Mouse (Mus musculus): ENCODE results near the gene Tas2r131.
"Not testable (repeated sequence)": the region's sequence is repeated elsewhere in the genome, so short reads cannot be mapped to it uniquely, and the experiment has no call there.

The Tas2r131 gene

DNA sequence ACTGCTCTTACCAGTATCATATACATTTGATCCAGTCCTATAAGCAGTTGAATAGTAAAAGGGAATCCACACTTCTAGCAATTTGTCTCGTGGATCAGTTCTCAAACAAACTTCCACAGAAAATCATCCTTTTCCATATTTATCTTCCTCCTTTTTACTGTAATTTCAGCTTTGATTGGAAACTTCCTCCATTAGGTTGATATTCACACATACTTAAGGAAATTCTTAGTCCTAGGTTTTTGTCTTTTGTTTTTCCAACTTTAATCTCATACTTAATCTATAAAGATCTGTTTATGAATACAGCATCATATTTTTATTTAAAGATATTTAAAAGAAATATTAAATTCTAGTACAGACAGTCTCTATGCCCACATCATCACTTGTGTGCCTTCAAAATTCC, at the start of gene Tas2r131:
TSS of gene Tas2r131 (minus strand) at position 101 of the 400 bp plus-strand sequence.
- no peak for DNase-seq (ENCODE audit: low read depth, low spot score)

DNA sequence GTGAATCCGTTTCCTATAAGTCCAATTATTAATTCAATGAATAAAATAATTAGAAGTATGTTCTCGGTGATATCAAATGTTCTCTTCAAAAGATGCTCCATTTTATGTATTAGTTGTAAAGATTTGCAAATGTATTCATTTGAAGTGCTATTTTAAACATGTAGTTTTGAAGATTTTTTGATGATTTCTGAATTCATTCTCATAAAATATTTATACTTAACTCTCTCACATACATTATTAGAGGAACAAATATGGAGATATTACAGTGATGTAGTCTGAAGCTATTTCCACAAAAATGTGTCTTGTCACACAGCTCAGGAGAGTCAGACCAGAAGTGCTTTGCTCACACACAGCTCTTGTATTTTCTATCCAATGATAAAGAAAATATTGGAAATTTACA, 23.1 kb upstream of the Tas2r131 start, which contains the start of gene Tas2r109:
TSS of gene Tas2r109 (minus strand) at position 101 of the 400 bp plus-strand sequence.
- no peak for DNase-seq (ENCODE audit: low read depth, low spot score)

DNA sequence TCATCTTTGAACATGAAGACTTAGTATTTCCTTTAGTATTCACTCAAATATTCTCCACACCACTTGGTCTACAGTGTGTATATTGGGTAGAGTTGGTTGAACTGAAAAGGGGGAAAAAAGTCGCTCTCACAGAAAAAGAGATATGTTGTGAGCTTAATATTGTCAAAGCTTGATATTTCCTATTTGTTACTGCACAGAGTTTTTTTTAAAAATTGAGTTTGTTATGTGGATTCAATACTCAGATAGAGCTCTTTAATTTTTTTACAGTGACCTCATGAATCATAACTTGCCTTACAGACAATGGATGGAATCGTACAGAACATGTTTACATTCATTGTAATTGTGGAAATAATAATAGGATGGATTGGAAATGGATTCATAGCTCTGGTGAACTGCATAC, 6.9 kb downstream of the Tas2r131 start, which contains the start of gene Tas2r129:
TSS of gene Tas2r129 (plus strand) at position 301 of the 400 bp plus-strand sequence.
- no peak for DNase-seq (ENCODE audit: low read depth, low spot score)

DNA sequence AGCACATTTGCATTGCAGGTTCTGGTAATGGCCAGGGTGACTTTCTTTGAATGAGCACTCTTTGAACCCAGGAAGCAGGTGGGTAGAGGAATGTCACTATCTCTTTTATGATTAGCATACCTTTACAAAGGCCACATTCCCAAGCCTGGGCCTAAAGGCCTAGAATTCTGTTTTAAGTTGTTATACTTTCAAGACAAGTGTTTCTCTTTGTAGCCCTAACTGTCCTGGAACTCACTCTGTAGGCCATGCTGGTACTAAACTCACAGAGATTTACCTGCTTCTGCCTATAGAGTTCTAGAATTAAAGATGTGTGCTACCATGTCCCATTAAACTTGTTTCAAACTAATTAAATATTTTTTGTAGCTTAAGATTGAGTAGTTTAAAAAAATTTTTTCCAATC, 16.3 kb downstream of the Tas2r131 start:
- not testable (repeated sequence) for DNase-seq (ENCODE audit: low read depth, low spot score)

DNA sequence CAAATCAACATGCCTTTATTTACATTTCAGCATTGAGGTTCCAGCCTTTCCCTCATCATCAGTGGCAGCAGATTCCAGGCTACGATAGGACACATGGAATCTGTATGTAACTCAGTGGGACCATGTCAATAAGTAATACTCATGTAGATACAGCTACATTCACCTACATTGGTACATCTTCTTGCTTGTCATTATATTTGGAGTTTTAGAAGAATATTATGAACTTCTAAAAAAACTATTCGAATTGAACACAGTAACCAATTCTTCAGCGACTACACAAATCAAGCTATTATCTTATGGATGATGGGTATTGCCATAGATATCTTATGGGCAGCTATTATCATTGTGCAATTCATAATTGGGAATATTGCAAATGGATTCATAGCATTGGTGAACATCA, 48.4 kb downstream of the Tas2r131 start, which contains the start of gene Tas2r125:
TSS of gene Tas2r125 (plus strand) at position 301 of the 400 bp plus-strand sequence.
- no peak for DNase-seq (ENCODE audit: low read depth, low spot score)
